Mouse (Mus musculus) ES-Bruce4 (cell line): ENCODE measurements around the gene Ggcx.

Source experiments
- CTCF ChIP-seq: IDR thresholded peaks from one replicate; pipeline ENCODE4 v1.8.1; 2011; ENCODE audit warnings: low read depth, low read length
- EP300 ChIP-seq: IDR thresholded peaks from 2 replicates; pipeline ENCODE4 v1.6.1; 2011; ENCODE audit warnings: low read depth, low read length; ENCODE audit not compliant: insufficient read depth
- POLR2A ChIP-seq: IDR thresholded peaks from one replicate; pipeline ENCODE4 v1.8.1; 2011; ENCODE audit warnings: low read length; ENCODE audit not compliant: insufficient read depth

DNA sequence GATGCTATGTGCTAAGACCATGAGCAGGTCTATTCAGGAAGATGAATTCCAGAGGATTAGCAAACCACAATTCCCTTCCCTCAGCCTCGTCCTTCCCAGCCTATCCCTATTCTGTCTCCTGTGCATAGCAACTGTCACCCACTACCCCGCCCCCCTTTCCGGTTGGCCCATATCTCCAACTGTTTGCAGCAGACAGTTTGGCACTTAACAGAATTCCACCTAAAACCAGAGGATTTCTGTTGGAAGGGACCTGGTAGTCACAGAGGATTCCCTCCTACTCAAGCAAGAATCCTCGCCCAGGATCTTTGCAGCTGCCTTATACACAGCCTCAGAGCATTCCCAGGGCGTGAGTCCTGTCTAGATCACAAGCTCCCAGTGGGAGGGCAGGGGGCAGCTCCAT, 43.0 kb upstream of the Ggcx start:
- TF ChIP-seq CTCF (no peak), POLR2A (no peak), EP300 (no peak)
